Mouse (Mus musculus): ENCODE measurements around the gene Slc19a2. TPM values are rescaled to one million over a fixed set of nuclear protein-coding genes. Genes with fewer than 3 reads are reported as not detected.

Slc19a2 gene
- 6.5 and 6.6 TPM in 2 replicates for polyA plus RNA-seq (2021; fragmentation: Nextera tagmentation)
- long read RNA-seq, experiment 1, transcript Slc19a2-201 (6 exons, 3,571 nt): major isoform, 55 of 76 reads
- long read RNA-seq, experiment 1, partial matches to known transcripts: 9 of 76 reads
- long read RNA-seq, experiment 1, other reads (novel, unspliced or antisense): 11 of 76 reads
- long read RNA-seq, experiment 2, transcript Slc19a2-201 (6 exons, 3,571 nt): major isoform, 5 of 9 reads
- long read RNA-seq, experiment 2, partial matches to known transcripts: 3 of 9 reads
- long read RNA-seq, experiment 2, other reads (novel, unspliced or antisense): 1 of 9 reads

DNA sequence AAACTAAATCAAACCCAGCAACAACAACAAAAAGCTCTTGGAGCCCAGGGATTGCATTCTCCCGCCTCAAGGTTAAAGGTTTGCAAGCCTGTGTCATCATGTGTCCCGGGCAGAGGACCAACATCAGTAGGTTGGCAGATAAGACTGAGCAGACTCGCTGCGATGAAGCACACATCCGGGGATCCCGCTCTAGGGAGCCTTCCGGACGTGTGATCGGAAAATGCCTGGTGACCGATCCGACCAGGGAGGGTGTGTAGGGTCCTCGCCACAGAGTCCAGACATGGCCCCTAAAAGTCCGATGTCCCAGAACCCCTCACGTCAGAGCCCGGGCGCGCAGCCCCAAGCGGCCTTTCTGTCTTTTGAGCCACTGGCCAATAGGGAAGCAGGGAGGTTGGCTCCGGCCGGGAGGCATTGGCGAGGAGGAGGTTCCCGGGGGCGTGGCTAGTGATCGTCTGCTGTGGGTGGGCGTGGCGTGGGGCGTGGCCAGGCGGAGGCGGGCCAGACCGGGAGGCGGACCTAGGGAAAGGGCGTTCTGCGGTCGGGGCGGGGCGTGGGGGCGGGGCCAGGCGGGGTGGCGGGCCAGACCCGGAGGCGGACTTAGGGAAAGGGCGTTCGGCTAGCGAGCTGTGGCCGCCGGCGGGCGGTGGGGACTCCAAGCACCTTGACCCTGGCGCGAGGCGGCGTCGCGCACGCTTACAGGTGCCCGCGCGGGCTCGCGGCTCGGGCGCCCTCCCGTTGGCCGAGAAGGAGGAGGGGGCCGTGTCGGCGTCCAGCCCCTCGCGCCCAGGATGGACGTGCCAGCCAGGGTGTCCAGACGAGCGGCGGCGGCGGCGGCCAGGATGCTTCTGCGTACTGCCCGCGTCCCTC lies at the start of gene Slc19a2:
TSS of gene Slc19a2 (plus strand) at position 582 of the 867 bp plus-strand sequence.

DNA sequence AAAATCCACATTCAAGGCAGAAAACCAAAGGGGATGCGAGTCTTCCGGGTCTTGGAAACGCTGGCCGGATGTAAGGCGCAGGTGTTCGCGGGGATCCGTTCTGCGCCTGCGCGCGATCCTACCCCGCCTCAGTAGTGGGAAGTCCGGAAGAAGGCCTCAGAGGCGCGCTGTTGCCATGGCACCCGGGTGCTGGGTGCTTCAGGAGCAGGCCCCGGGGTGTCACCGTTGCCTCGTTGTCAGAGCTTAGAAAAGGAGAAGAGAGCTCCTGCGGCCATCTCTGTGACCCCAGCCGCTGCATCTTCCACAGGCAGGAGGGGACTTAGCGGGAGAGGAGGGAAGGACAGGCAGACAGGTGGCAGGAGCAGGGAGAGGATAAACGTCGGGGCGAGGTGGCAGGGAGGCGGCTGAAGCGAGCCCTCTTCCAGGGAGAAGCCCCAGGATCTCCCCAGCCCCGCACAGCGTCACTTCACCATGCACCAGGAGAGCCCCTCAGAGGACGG lies 26.7 kb downstream of the Slc19a2 start, which contains the start of gene Ccdc181:
TSS of gene Ccdc181 (plus strand) at position 131 of the 500 bp plus-strand sequence.

DNA sequence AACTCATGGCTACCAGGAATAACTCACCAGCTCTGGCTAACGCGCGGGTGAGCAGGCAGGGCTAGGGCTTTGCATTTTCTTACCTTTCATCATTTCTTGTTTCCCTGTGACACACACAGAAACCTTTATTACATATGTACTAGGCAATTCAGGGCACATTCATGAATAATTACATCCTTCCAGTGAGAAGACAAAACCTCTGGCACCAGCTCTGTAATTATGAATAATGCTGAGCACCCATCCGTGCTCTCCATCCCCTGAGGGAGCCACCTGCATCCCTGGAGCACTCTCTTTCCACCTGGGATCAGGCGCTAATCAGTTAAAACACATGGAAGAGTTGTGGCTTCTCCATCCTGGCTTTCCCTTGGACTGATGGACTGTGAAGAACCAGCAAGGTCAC lies 55.0 kb downstream of the Slc19a2 start, which contains the start of gene Nme7:
TSS of gene Nme7 (plus strand) at position 301 of the 400 bp plus-strand sequence.

DNA sequence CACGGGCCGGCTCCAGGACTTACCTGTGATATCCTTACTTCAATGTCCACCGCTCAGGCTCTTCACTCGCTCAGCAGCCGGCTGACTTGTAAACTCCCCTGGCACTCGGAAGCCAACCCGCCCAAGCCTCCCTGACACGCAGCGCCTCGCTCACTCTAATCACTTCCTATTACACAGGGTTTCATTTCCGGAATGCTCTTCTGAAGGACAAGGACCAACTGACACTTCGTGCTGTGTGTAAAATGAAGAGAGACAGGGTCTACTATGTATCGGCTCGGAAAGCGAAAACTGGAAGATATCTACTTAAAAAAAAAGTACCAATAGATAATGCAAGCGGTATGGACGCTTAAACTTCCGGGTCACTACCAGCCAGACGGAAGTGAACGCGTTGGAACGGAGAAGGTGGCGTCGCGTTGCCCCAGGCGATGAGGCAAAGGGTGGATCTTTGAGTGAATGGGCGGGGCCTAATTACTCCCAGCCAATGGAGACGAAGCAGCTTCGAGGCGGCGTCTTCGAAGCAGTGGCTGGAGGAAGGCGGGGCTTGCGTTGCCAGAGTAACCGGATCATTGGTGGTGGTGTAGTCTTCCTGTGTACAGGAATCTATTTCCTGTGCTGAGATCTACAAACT lies 58.4 kb downstream of the Slc19a2 start, which contains the start of gene Blzf1:
TSS of gene Blzf1 (minus strand) at position 366 of the 628 bp plus-strand sequence.

Other genes starting within 250 kb of the Slc19a2 start
- not detected in 2 replicates for gene Sele, start 200.8 kb upstream of the Slc19a2 start, polyA plus RNA-seq (2021; fragmentation: Nextera tagmentation)
- gene Sell, start 187.1 kb upstream of the Slc19a2 start, polyA plus RNA-seq (2021; fragmentation: Nextera tagmentation): not detected in 2 replicates
- gene Selp, start 133.8 kb upstream of the Slc19a2 start, polyA plus RNA-seq (2021; fragmentation: Nextera tagmentation): not detected in 2 replicates
- 0.01 and 0.04 TPM in 2 replicates for gene F5, start 97.2 kb upstream of the Slc19a2 start, polyA plus RNA-seq (2021; fragmentation: Nextera tagmentation)
- 18.2 and 19.8 TPM in 2 replicates for gene Ccdc181, start 26.5 kb downstream of the Slc19a2 start, polyA plus RNA-seq (2021; fragmentation: Nextera tagmentation)
- gene Nme7, start 55.1 kb downstream of the Slc19a2 start, polyA plus RNA-seq (2021; fragmentation: Nextera tagmentation): 28.9 and 52.2 TPM in 2 replicates
- 18.5 and 22.4 TPM in 2 replicates for gene Blzf1, start 58.4 kb downstream of the Slc19a2 start, polyA plus RNA-seq (2021; fragmentation: Nextera tagmentation)
- 1,060 and 1,274 TPM in 2 replicates for gene Atp1b1, start 209.3 kb downstream of the Slc19a2 start, polyA plus RNA-seq (2021; fragmentation: Nextera tagmentation)